ENCODE assay signal across 7 mouse cellular contexts in genomic region chr11:98413731-98414130, GRCm38 (mm10). TPM values are rescaled to one million over a fixed set of nuclear protein-coding genes. Genes with fewer than 3 reads are reported as not detected.
DNase-seq lines count a peak whose midpoint lies in the region; ATAC-seq and TF ChIP-seq lines count a peak whose summit lies in the region.

No protein-coding gene starts in this region.

- peak overlapping the region; percentile 90 for H3K4me2 ChIP-seq in lung, postnatal 0 days (replicated peaks; ENCODE audit: low read depth, low read length)
- peak overlapping the region; percentile 99 for H3K4me2 ChIP-seq in forebrain, embryonic 16.5 days (ENCODE audit: low read length)
- peak overlapping the region; percentile 63 for H3K4me2 ChIP-seq in liver, embryonic 15.5 days

- ATAC-seq in lung, postnatal 0 days, result no peak
- ATAC-seq in forebrain, embryonic 16.5 days, result no peak
- no peak for ATAC-seq in liver, embryonic 15.5 days (ENCODE audit: insufficient read depth)

- H3K9ac ChIP-seq in lung, postnatal 0 days (replicated peaks; ENCODE audit: low read depth), result no peak overlapping the region
- no peak overlapping the region for H3K9ac ChIP-seq in forebrain, embryonic 16.5 days (replicated peaks; ENCODE audit: low read depth, low read length)
- H3K9ac ChIP-seq in liver, embryonic 15.5 days, result no peak overlapping the region

- H3K27ac ChIP-seq in lung, postnatal 0 days (ENCODE audit: low read length), result no peak overlapping the region; the same call in 1 of the 2 replicates
- no peak overlapping the region for H3K27ac ChIP-seq in forebrain, embryonic 16.5 days (ENCODE audit: low read length)
- H3K27ac ChIP-seq in liver, embryonic 15.5 days (replicated peaks), result no peak overlapping the region

- no peaks in the 10 kb centered on the region for H3K27me3 ChIP-seq in lung, postnatal 0 days (replicated peaks; ENCODE audit: insufficient read depth, low read length)
- H3K27me3 ChIP-seq in forebrain, embryonic 16.5 days (replicated peaks; ENCODE audit: control insufficient read depth, insufficient read depth, low read length), result peaks cover 10% of the 10 kb centered on the region
- peaks cover 80% of the 10 kb centered on the region for H3K27me3 ChIP-seq in liver, embryonic 15.5 days

- no peak for TF ChIP-seq EP300 in lung, postnatal 0 days (IDR thresholded peaks at IDR 0.05)

- peak; percentile 41 for DNase-seq in lung, postnatal 0 days (ENCODE audit: low spot score)
- no peak for DNase-seq in lung, postnatal 10 days
- DNase-seq in right cerebral cortex, postnatal 36 days (ENCODE audit: low spot score in 2 of 2), result no peak
- DNase-seq in thymus, postnatal 14 days, result no peak
- DNase-seq in adrenal gland, postnatal 10 days, result no peak

- no peak for TF ChIP-seq CTCF in lung, postnatal 0 days (IDR thresholded peaks at IDR 0.05)

- H3K36me3 ChIP-seq in lung, postnatal 0 days (ENCODE audit: insufficient read depth, low read length), result no peaks in the 10 kb centered on the region
- H3K36me3 ChIP-seq in forebrain, embryonic 16.5 days (ENCODE audit: control insufficient read depth, insufficient read depth), result no peaks in the 10 kb centered on the region
- no peaks in the 10 kb centered on the region for H3K36me3 ChIP-seq in liver, embryonic 15.5 days (replicated peaks)

- H3K4me3 ChIP-seq in lung, postnatal 0 days (ENCODE audit: low read depth, low read length), result peak overlapping the region; percentile 97
- H3K4me3 ChIP-seq in forebrain, embryonic 16.5 days (replicated peaks; ENCODE audit: low read length), result no peak overlapping the region
- no peak overlapping the region for H3K4me3 ChIP-seq in liver, embryonic 15.5 days (replicated peaks)

- no peaks in the 10 kb centered on the region for H3K9me3 ChIP-seq in lung, postnatal 0 days (ENCODE audit: low read length)
- no peaks in the 10 kb centered on the region for H3K9me3 ChIP-seq in forebrain, embryonic 16.5 days (ENCODE audit: control insufficient read depth, low read length)
- H3K9me3 ChIP-seq in liver, embryonic 15.5 days (replicated peaks), result no peaks in the 10 kb centered on the region

- H3K4me1 ChIP-seq in lung, postnatal 0 days (ENCODE audit: insufficient read depth, low read depth, low read length), result peaks cover 15% of the 10 kb centered on the region; the same call in 1 of the 2 replicates
- peaks cover 25% of the 10 kb centered on the region for H3K4me1 ChIP-seq in forebrain, embryonic 16.5 days (replicated peaks; ENCODE audit: control insufficient read depth, insufficient read depth, low read length)
- H3K4me1 ChIP-seq in liver, embryonic 15.5 days (replicated peaks), result peaks cover 13% of the 10 kb centered on the region; the same call in 1 of the 2 replicates

- 16% methylated on average over 7 of the region's 7 CpGs for WGBS in lung, postnatal 0 days
- 30% methylated on average over 7 of the region's 7 CpGs for WGBS in forebrain, embryonic 16.5 days
- WGBS in liver, embryonic 15.5 days (ENCODE audit: insufficient replicate concordance), result 24% methylated on average over 7 of the region's 7 CpGs

RNA-seq across cellular contexts. Expression of gene Erbb2, which starts 1.5 kb away (rescaled TPM):
- 21.2 and 23.6 TPM in 2 replicates for polyA plus RNA-seq in lung, postnatal 0 days (2015; fragmentation: Nextera tagmentation; extraction: Ambion mirVana)
- polyA plus RNA-seq in forebrain, embryonic 16.5 days (2015; fragmentation: Nextera tagmentation; extraction: Ambion mirVana), result 4.9 and 6.2 TPM in 2 replicates
- polyA plus RNA-seq in liver, embryonic 15.5 days (2015; fragmentation: Nextera tagmentation; extraction: Ambion mirVana), result 2.0 and 2.3 TPM in 2 replicates
- 1 to 10 TPM; 6.0 to 7.6 TPM for total RNA-seq in adrenal gland, postnatal 10 days (2021)

RNA-seq across cellular contexts. Expression of gene Pgap3, which starts 13.4 kb away (rescaled TPM):
- polyA plus RNA-seq in lung, postnatal 0 days (2015; fragmentation: Nextera tagmentation; extraction: Ambion mirVana), result 8.0 and 8.6 TPM in 2 replicates
- 7.4 and 9.4 TPM in 2 replicates for polyA plus RNA-seq in forebrain, embryonic 16.5 days (2015; fragmentation: Nextera tagmentation; extraction: Ambion mirVana)
- polyA plus RNA-seq in liver, embryonic 15.5 days (2015; fragmentation: Nextera tagmentation; extraction: Ambion mirVana), result 3.3 and 3.5 TPM in 2 replicates
- 1 to 10 TPM; 4.9 to 6.8 TPM for total RNA-seq in adrenal gland, postnatal 10 days (2021)

RNA-seq across cellular contexts. Expression of gene Mien1, which starts 25.1 kb away (rescaled TPM):
- 86.1 and 96.0 TPM in 2 replicates for polyA plus RNA-seq in lung, postnatal 0 days (2015; fragmentation: Nextera tagmentation; extraction: Ambion mirVana)
- 243 and 253 TPM in 2 replicates for polyA plus RNA-seq in forebrain, embryonic 16.5 days (2015; fragmentation: Nextera tagmentation; extraction: Ambion mirVana)
- polyA plus RNA-seq in liver, embryonic 15.5 days (2015; fragmentation: Nextera tagmentation; extraction: Ambion mirVana), result 57.2 TPM in 2 replicates
- 10 to 100 TPM; 58.0 to 62.5 TPM for total RNA-seq in adrenal gland, postnatal 10 days (2021)

RNA-seq across cellular contexts. Expression of gene Pnmt, which starts 27.5 kb away (rescaled TPM):
- polyA plus RNA-seq in lung, postnatal 0 days (2015; fragmentation: Nextera tagmentation; extraction: Ambion mirVana), result 0.12 TPM in 1 of 2 replicates, not detected in the other
- 0.21 and 0.86 TPM in 2 replicates for polyA plus RNA-seq in forebrain, embryonic 16.5 days (2015; fragmentation: Nextera tagmentation; extraction: Ambion mirVana)
- polyA plus RNA-seq in liver, embryonic 15.5 days (2015; fragmentation: Nextera tagmentation; extraction: Ambion mirVana), result not detected in 2 replicates
- total RNA-seq in adrenal gland, postnatal 10 days (2021), result 100 to 1,000 TPM; 442 to 819 TPM

RNA-seq across cellular contexts. Expression of gene Tcap, which starts 30.1 kb away (rescaled TPM):
- polyA plus RNA-seq in lung, postnatal 0 days (2015; fragmentation: Nextera tagmentation; extraction: Ambion mirVana), result 5.8 and 6.4 TPM in 2 replicates
- 0.23 and 0.26 TPM in 2 replicates for polyA plus RNA-seq in forebrain, embryonic 16.5 days (2015; fragmentation: Nextera tagmentation; extraction: Ambion mirVana)
- 1.1 and 1.7 TPM in 2 replicates for polyA plus RNA-seq in liver, embryonic 15.5 days (2015; fragmentation: Nextera tagmentation; extraction: Ambion mirVana)
- total RNA-seq in adrenal gland, postnatal 10 days (2021), result 100 to 1,000 TPM in 1 of 2 experiments, 10 to 100 TPM in 1; 18.1 to 119 TPM
